Mouse (Mus musculus) embryonic fibroblast, embryonic 13.5 days (primary cell): ENCODE measurements around the gene Dip2c. TPM values are rescaled to one million over a fixed set of nuclear protein-coding genes. Genes with fewer than 3 reads are reported as not detected.

Experiments used
- H3K27ac ChIP-seq: 2 replicates; pipeline ENCODE4 v1.5.1; 2012; ENCODE audit warnings: low read length, control low read depth, inconsistent platforms; ENCODE audit not compliant: insufficient read depth
- H3K4me1 ChIP-seq: 2 replicates; pipeline ENCODE4 v1.6.1; 2011; ENCODE audit warnings: low read length; ENCODE audit not compliant: control insufficient read depth, insufficient read depth
- H3K4me3 ChIP-seq: 2 replicates; pipeline ENCODE4 v1.5.1; 2011; ENCODE audit warnings: mild to moderate bottlenecking, control low read depth, low read length; ENCODE audit not compliant: insufficient read depth
- CTCF ChIP-seq: IDR thresholded peaks from 2 replicates; pipeline ENCODE4 v1.5.1; 2011; ENCODE audit warnings: mild to moderate bottlenecking, control low read depth, low read length, moderate library complexity, borderline replicate concordance; ENCODE audit not compliant: insufficient read depth
- POLR2A ChIP-seq: IDR thresholded peaks from 2 replicates; pipeline ENCODE4 v1.6.1; 2011; ENCODE audit warnings: low read depth, mild to moderate bottlenecking, control low read depth, low read length, moderate library complexity
- polyA plus RNA-seq: library from polyadenylated mRNA; stranded (reverse); fragments of >200 nt; gene quantifications from 2 replicates; pipeline ENCODE4 v1.2.4, GENCODE M21; 2011; ENCODE audit warnings: low read depth; ENCODE audit not compliant: missing spikeins, insufficient read length

Gene Dip2c
- polyA plus RNA-seq, 1 experiment, result 17.9 TPM

DNA sequence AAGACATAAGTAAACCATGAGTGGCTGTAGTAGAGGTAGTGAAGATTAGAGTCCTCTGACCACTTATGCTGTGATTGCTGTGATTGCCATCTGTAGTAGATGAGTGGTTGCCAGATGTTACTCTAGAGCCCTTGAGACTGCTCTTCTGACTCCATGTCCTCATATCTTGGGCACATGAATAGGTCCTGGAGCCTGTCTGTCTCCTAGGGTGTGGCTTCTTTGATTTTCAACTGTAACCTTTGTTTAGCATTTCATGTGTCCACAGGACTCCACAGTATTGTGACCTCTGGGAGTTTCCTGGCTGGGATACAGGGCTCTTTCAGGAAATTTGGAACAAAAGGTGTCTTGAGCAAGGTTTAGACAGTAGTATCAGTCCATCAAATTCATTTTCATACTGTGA is 155.1 kb downstream of the Dip2c start:
- Histone ChIP-seq H3K4me3 (no peak overlapping the region), H3K4me1 (peaks cover 5% of the 10 kb centered on the region), H3K27ac (peak overlapping the region; percentile 18; the same call in 1 of the 2 replicates)
- TF ChIP-seq CTCF (no peak), POLR2A (no peak)

- Histone ChIP-seq H3K4me1 (no peaks in the 10 kb centered on the region), H3K27ac (no peak overlapping the region), H3K4me3 (no peak overlapping the region)
- TF ChIP-seq CTCF (no peak), POLR2A (no peak)
These were observed 166.7 kb downstream of the Dip2c start for GRCm38 (mm10) chr13:9443066-9443465.

- Histone ChIP-seq H3K4me3 (no peak overlapping the region), H3K27ac (no peak overlapping the region), H3K4me1 (peaks cover 3% of the 10 kb centered on the region; the same call in 1 of the 2 replicates)
- TF ChIP-seq POLR2A, result no peak
- TF ChIP-seq CTCF, result no peak
These were observed 169.4 kb downstream of the Dip2c start for GRCm38 (mm10) chr13:9445533-9446294.

- TF ChIP-seq POLR2A (no peak), CTCF (no peak)
These were observed 170.3 kb downstream of the Dip2c start for GRCm38 (mm10) chr13:9446448-9447115.

DNA sequence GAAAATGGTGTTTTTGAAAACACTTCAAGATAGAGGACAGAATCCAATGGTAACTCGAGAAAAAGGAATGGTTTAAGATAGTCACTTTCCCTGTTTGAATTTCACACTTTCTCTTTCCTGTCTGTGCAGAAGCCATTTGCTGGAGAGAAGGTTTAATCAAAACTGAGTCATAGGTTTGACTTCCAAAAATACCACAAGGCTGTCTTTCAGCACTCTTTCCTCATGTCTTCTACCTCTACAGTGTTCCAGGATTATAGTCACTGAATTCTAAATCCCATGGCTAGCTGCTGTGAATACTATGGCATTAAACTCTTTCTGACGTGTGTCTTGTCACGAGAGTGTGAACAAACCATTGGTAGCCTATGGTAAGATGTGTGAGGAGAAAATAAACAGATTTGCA is 173.9 kb downstream of the Dip2c start:
- Histone ChIP-seq H3K27ac (peak overlapping the region; percentile 77), H3K4me1 (peaks cover 10% of the 10 kb centered on the region), H3K4me3 (no peak overlapping the region)
- TF ChIP-seq POLR2A (no peak), CTCF (no peak)

More at GRCm38 (mm10) chr13:9446448-9447115, 170.3 kb downstream of the Dip2c start:
- Histone ChIP-seq H3K4me1 (peaks cover 3% of the 10 kb centered on the region; the same call in 1 of the 2 replicates), H3K27ac (no peak overlapping the region), H3K4me3 (no peak overlapping the region)

DNA sequence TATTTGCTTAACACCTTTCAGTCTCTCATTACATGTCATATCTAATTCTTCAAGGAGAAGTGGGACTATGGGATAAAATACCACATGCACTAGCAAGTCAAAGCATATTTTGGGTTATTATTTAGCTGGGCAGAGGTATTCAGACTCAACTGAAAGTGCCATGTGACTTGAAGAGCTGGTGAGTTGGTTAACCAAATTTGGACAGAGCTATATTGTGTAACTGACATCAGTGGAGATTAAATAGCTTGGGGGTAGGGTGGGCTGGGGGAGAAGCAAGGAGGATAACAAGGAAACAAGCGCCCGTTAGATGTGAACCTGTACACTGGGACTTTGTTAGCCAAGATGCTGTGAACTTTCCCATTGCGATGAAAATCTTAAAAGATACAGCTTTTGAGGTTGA is 175.6 kb downstream of the Dip2c start:
- TF ChIP-seq CTCF, result no peak
- no peak for TF ChIP-seq POLR2A
- H3K4me3 ChIP-seq, result no peak overlapping the region
- H3K4me1 ChIP-seq, result peaks cover 10% of the 10 kb centered on the region
- no peak overlapping the region for H3K27ac ChIP-seq

DNA sequence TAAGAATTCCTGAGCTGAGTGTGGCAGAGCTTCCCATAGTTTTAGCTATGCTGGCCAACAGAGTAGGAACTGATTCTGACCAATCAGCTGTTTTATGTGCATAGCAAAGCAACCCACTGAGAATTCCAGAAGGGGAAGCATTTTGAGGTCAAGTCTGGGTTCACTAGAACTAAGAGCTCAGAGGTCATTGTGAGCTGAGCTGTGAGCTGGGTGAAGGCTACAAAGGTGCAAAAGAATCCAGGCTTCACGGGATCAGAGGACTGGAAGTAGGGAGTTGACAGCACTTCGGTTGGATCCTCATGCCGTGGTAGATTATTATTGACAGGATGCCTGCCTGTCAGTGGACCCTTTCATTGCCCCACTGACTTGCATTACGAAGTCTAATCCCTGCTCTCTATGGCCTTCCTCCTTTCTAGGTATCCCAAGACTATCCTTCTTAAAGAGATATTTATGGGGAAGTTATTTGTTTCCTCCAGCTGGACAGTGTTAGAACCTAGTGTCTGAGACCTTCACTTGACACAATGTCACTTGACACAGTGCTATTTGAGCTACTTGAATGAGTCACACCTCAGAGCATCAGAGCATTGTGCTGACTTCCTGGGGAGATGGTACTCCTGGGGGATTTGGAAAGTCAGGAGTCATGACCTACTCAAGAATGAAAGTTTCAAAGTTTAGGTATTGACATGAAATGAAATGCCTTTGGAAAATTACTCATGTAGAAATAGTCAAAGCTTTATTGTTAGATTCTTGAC is 178.3 kb downstream of the Dip2c start:
- no peak overlapping the region for H3K27ac ChIP-seq
- peaks cover 10% of the 10 kb centered on the region for H3K4me1 ChIP-seq
- H3K4me3 ChIP-seq, result no peak overlapping the region
- TF ChIP-seq POLR2A (no peak), CTCF (no peak)

DNA sequence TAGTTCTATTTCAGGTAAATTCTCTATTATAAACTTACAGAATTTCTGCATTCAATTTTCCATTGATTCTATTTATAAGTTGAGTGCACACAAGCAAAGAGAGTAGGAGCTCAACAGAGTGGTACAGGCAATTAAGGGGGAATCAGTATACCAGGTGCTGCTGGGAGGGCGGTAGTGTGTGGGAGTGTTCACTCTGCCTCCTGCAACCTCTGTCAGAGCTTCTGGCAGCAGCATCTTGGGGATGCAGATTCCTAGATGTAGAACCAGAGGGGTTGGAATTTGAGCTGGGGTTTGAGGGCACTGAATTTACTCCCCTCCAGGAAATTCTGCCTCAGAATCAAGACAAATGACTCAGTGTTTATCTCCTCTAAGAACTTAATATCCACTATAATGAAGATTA is 179.7 kb downstream of the Dip2c start:
- Histone ChIP-seq H3K4me1 (peaks cover 7% of the 10 kb centered on the region), H3K4me3 (no peak overlapping the region), H3K27ac (no peak overlapping the region)
- no peak for TF ChIP-seq CTCF
- no peak for TF ChIP-seq POLR2A

- no peak for TF ChIP-seq POLR2A
- no peak for TF ChIP-seq CTCF
- H3K4me3 ChIP-seq, result no peak overlapping the region
- H3K27ac ChIP-seq, result no peak overlapping the region
These were observed 181.3 kb downstream of the Dip2c start for GRCm38 (mm10) chr13:9457420-9458308.

More at GRCm38 (mm10) chr13:9457420-9458308, 181.3 kb downstream of the Dip2c start:
- peaks cover 7% of the 10 kb centered on the region for H3K4me1 ChIP-seq
